Mouse (Mus musculus) cerebellum, adult 11-12 months (tissue): Measurements from ENCODE around the gene Patz1.

Experiments used
- DNase-seq: peaks from one replicate; pipeline ENCODE4 v3.0.0; 2022

The Patz1 gene

DNA sequence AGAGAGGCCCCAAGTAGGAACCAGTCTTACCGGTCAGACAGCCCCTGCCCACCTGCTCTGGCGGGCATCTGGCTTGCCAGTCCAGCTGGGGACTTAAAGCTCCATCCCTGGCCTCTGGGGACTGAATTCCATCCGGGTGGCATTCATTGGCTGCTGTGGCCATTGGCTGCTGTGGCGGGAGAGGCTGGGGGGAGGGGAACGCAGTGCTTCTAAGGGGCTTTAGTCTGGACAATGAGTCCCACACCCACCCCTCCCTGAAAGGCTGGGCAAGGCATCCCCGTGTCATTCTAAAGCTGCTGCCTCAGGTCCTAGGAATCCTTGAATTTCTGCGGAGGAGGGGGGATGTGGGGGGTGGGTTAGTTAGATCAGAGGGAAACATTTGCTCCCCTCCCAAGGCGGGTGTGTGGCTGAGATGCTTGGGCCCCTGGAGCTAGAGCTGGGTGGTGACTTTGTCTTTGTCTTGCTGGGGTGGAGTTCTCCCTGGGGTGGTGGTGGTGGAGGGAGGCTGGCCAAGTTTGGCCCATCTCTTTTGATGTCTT lies 4.1 kb downstream of the Patz1 start:
- DNase-seq = peak; percentile 55

GRCm38 (mm10) chr11:3293361-3293760 lies 4.7 kb downstream of the Patz1 start:
- DNase-seq = no peak

DNA sequence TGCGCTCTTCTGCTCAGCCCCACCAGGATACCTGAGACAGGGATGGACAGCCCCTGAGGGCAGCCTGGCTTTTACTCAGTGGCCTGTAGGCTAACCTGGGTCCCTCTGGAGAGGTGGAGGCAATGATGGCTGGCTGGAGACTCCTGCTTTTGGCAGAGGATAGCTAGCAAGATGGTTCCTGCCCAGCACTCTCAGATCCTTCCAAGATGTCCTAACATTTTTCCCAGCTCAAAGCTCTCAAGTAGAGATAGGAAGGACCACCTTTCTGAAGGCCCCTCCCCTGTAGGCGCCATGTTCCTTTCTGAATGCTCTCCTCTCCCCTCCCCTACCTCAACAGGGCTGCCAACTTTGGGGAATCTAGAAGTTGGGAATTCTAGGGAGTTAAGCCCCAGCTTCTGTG lies 6.0 kb downstream of the Patz1 start:
- DNase-seq = peak; percentile 25

- DNase-seq = no peak
These were observed 7.4 kb downstream of the Patz1 start for GRCm38 (mm10) chr11:3296056-3296455.

- no peak for DNase-seq
These were observed 9.5 kb downstream of the Patz1 start for GRCm38 (mm10) chr11:3297871-3298812.

DNA sequence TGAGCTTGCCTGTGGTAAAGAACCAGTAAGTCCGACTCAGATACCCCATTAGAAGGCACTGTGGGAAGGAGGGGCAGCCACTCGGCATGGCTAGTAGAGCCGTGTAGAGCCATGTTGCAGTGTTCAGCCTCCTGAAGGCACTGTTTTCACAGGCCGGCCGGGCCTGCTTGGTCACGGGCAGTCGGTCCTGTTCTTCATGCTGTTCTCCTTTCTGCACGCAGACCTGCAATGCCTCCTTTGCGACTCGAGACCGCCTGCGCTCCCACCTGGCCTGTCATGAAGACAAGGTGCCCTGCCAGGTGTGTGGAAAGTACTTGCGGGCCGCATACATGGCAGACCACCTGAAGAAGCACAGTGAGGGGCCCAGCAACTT lies 10.1 kb downstream of the Patz1 start:
- DNase-seq = no peak

DNA sequence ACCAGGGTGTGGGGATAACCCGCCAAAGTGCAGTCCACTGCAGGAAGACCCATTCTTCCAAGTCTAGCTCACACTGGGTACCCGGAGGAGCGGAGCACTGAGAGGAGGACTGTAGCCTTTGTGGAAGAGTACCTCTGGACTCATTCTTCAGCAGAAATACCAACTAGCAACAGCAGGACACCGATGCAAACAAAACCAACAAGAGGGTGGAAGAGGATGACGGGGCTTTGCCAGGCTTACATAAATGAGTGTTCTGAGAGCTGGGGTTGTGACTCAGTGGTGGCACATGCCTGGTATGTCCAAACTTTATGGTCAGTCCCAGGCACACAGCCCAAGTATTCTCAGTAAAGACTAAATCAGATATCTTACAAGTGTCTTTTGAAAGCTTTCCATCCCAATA lies 12.4 kb downstream of the Patz1 start:
- DNase-seq = no peak

DNA sequence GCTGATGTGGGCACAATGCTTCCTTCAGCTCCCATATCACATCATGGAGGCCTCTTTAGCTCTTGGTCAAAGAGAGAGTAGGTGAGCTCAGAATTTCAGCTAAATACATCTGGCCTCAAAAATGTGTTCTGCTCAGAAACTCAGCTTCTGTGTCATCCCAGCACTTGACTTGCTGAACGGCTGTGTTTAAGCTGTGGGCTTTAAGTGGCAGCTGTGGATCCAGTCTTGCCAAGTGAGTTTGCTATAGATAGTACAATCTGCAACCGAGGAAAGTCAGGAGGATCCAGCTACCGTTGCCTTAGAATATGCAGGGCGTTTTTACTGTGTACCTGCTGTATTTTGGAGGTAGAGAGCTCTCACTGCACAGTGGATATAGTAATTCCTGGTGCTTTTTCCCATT lies 13.7 kb downstream of the Patz1 start:
- DNase-seq = no peak

- DNase-seq = no peak
These were observed 14.1 kb downstream of the Patz1 start for GRCm38 (mm10) chr11:3302792-3303191.

- DNase-seq = peak; percentile 25
These were observed 17.1 kb downstream of the Patz1 start for GRCm38 (mm10) chr11:3305821-3306220.

- no peak for DNase-seq
These were observed 19.2 kb downstream of the Patz1 start for GRCm38 (mm10) chr11:3307875-3308274.

DNA sequence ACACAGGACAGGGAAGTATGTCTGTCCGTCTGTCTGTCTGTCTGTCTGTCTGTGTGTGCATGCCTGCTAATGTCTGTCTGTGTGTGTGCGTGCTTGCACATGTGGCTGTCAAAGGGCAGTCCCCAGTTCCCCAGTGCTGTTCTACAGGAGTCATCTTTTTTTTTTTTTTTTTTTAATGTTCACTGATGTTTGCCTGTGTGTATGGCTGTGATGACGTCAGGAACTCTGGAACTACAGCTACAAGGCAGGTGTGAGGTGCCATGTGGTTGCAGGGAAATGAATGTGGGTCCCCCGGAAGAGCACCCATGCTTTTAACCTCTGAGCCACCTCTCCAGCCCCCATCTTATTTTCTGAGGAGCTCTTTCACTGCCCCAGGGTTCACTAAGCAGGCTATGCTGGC lies 21.2 kb downstream of the Patz1 start:
- no peak for DNase-seq

GRCm38 (mm10) chr11:3310789-3311585 lies 22.3 kb downstream of the Patz1 start:
- DNase-seq = no peak

DNA sequence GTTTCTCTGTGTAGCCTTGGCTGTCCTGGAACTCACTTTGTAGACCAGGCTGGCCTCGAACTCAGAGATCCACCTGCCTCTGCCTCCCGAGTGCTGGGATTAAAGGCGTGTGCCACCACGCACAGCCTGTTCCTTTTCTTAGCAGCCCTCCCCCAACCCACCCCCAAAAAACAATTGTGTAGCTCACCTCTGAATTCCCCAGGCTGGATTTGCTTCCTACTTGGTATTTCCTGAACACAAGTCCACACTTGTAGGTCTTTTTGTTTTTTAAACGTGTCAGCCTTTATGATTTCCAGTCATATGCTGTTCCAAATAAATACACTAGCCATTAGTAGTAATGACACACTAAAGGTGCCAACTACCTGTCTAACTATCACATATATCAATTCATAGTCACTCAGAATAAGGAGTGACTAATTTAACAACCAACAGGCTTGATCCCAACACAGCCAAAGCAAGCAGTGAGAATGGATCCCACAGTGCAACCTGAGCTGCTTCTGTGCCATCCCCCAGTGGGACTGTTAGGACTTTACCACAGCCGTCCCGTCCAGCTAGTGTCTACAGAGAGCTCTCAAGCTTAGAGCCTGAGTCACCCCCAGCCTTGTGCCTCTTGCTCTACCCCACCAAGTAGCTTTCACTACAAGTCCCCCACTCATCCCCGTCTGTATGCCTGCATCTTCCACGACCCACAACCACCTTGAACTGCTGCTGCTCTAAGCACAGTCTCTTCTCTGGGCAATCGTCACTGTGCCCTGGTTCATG lies 23.1 kb downstream of the Patz1 start:
- DNase-seq = no peak

DNA sequence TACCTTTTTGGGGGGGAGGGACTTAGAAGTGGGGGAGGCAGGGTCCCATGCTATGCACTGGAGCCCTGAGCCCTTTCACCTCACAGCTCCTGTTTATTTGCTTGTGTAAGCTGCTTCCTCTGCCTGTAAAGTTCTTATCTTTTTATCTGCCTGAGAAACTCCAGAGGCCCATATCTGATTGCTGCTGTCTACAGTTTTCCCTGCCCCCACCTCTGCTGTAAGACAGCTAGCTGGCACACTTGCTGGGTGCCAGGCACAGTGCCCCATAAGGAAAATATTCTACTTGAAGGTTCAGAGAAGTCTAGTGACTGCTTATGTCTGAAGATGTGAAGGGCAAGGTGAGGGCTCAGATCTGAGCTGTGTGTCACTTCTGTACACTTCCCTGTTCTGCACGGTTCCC lies 24.6 kb downstream of the Patz1 start:
- no peak for DNase-seq

DNA sequence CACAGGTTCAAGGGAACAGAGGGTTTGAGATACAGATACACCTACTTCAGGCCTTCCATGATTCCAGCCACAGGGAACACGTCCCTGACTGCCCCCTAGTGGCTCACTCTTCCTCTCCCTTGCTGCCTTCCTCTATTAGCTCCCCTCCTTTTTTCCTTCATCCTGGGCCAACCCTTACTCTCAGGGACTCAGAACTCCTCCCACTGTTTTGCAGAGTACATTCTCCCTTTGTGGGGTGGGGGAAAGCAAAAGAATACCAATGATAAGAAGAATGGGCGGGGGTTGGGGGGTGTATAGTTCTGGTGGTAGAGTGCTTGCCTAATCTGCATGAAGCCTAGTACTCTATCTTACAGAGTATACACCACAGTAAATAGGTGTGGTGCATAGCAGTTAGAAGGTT lies 25.5 kb downstream of the Patz1 start:
- DNase-seq = peak; percentile 69

DNA sequence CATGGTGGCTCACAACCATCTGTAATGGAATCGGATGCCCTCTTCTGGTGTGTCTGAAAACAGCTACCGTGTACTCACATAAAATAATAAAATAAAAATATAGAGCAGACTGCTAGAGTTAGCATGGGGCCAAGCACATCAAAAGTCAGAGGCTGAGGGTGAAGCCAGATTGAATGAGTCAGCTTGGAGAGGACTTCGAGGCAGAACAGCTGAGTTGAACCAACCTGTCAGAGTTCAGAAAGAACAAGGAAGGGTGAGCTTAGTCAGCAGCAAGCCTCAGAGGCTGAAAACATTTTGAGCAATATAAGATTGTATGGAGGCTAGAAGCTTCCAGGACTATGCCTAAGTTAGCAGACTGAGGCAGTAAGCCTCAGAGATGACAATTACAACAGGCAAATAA lies 29.6 kb downstream of the Patz1 start:
- no peak for DNase-seq

- no peak for DNase-seq
These were observed 39.6 kb downstream of the Patz1 start for GRCm38 (mm10) chr11:3328271-3328670.

DNA sequence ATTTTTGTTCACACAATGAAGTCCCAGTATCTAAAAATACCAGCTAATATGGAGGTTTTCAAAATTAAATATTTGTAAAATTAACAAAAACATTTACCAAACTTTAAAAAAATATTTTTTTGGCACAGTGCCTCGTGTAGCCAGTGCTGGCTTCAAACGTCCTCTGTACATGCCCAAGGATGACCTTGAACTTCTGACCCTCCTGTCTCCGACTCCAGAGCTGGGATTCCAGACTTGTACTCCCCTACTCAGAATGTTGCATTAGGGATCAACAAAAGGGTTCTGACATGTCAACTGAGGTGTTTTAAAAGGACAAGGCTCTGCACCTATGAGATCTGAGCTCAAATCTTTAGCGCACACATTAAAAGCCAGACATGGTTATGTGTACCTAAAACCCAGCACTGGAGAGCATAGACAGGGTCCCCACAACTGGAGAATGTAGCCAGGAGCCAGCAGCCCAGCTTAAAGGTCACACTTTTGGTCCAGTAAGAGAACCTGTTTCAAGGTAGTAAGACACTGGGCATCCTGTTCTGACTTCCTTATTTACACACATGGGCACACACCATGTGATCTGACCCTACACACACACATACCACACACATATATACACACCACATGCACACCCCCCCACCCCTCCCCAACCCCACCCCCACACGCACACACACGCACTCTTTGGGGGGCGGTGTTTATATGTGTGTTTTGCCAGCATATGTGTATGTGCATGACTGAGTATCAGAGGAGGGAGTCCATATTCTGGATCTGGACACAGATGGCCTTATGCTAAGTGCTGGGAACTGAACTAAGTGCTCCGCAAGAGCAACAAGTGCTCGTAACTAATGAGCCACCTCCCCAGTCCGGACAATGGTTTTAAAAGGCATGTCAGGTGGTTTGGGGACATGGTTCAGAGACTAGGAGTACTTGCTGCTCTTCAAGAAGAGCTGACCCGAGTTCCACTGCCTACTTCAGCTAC lies 40.4 kb downstream of the Patz1 start:
- peak; percentile 42 for DNase-seq

- no peak for DNase-seq
These were observed 41.3 kb downstream of the Patz1 start, which contains the start of gene Pik3ip1 for GRCm38 (mm10) chr11:3329891-3330451. TSS of gene Pik3ip1 (plus strand) at chr11:3330401.

GRCm38 (mm10) chr11:3330566-3330965 lies 41.9 kb downstream of the Patz1 start:
- DNase-seq = peak; percentile 94
